Mouse (Mus musculus): Measurements from ENCODE around the gene Kif3c. TPM values are rescaled to one million over a fixed set of nuclear protein-coding genes. Genes with fewer than 3 reads are reported as not detected.
"Not testable (repeated sequence)": the region's sequence is repeated elsewhere in the genome, so short reads cannot be mapped to it uniquely, and the experiment has no call there.

Kif3c gene
- total RNA-seq, 1 experiment = 8.8 TPM

GRCm38 (mm10) chr12:3391276-3391675 lies 26.3 kb downstream of the Kif3c start:
- Histone ChIP-seq H3K9me3 (ENCODE audit: control insufficient read depth, insufficient read depth, low read depth, low read length) (no peaks in the 10 kb centered on the region), H3K4me3 (ENCODE audit: insufficient read depth in 1 of 2, low read depth in 1 of 2, low read length in 2 of 2, poor library complexity in 1 of 2, severe bottlenecking in 1 of 2) (no peak overlapping the region), H3K9ac (ENCODE audit: insufficient read depth, low read depth, low read length, poor library complexity, severe bottlenecking) (no peak overlapping the region), H3K4me1 (ENCODE audit: control insufficient read depth in 2 of 2, insufficient read depth in 2 of 2, low read length in 2 of 2, poor library complexity in 1 of 2) (peaks cover 0 to 11% of the 10 kb centered on the region in 2 experiments; a peak in 1 of 4 replicates), H3K36me3 (ENCODE audit: control insufficient read depth, insufficient read depth, low read length, poor library complexity, severe bottlenecking) (peaks cover 2% of the 10 kb centered on the region; the same call in 1 of the 2 replicates), H3K27ac (ENCODE audit: insufficient read depth, low read depth, low read length, poor library complexity, severe bottlenecking) (no peak overlapping the region)
- no peak for TF ChIP-seq ZNF384 (IDR thresholded peaks at IDR 0.05; ENCODE audit: low read depth, low read length)
- no peak for TF ChIP-seq HCFC1 (IDR thresholded peaks at IDR 0.05; ENCODE audit: borderline replicate concordance, insufficient read depth, low read length)
- no peak for DNase-seq (ENCODE audit: low read depth, low spot score)
- in situ Hi-C loops (cut with MboI; ENCODE audit: low sequenced_read_pairs in 2 of 2, unreplicated experiment in 2 of 2) = no loop called here

- TF ChIP-seq ZC3H11A (IDR thresholded peaks at IDR 0.05; ENCODE audit: borderline replicate concordance, low read depth, low read length) (no peak), CHD2 (IDR thresholded peaks at IDR 0.05; ENCODE audit: low read depth, low read length) (no peak), ZNF384 (IDR thresholded peaks at IDR 0.05; ENCODE audit: low read depth, low read length) (no peak), HCFC1 (IDR thresholded peaks at IDR 0.05; ENCODE audit: borderline replicate concordance, insufficient read depth, low read length) (no peak), MAFK (IDR thresholded peaks at IDR 0.05; ENCODE audit: insufficient read depth, low read depth, low read length) (no peak)
- H3K4me3 ChIP-seq (ENCODE audit: insufficient read depth in 1 of 2, low read depth in 1 of 2, low read length in 2 of 2, poor library complexity in 1 of 2, severe bottlenecking in 1 of 2) = no peak overlapping the region
- H3K36me3 ChIP-seq (ENCODE audit: control insufficient read depth, insufficient read depth, low read length, poor library complexity, severe bottlenecking) = peaks cover 2% of the 10 kb centered on the region; the same call in 1 of the 2 replicates
- peaks cover 0 to 11% of the 10 kb centered on the region in 2 experiments; a peak in 1 of 4 replicates for H3K4me1 ChIP-seq (ENCODE audit: control insufficient read depth in 2 of 2, insufficient read depth in 2 of 2, low read length in 2 of 2, poor library complexity in 1 of 2)
- H3K9me3 ChIP-seq (ENCODE audit: control insufficient read depth, insufficient read depth, low read depth, low read length) = no peaks in the 10 kb centered on the region
- in situ Hi-C loops (cut with MboI; ENCODE audit: low sequenced_read_pairs in 2 of 2, unreplicated experiment in 2 of 2) = no loop called here
- DNase-seq (ENCODE audit: low read depth, low spot score) = no peak
- no peak overlapping the region; the same call in 1 of the 2 replicates for H3K27ac ChIP-seq (ENCODE audit: insufficient read depth, low read depth, low read length, poor library complexity, severe bottlenecking)
- H3K9ac ChIP-seq (ENCODE audit: insufficient read depth, low read depth, low read length, poor library complexity, severe bottlenecking) = no peak overlapping the region
Measured at GRCm38 (mm10) chr12:3393140-3393539, 28.2 kb downstream of the Kif3c start.

DNA sequence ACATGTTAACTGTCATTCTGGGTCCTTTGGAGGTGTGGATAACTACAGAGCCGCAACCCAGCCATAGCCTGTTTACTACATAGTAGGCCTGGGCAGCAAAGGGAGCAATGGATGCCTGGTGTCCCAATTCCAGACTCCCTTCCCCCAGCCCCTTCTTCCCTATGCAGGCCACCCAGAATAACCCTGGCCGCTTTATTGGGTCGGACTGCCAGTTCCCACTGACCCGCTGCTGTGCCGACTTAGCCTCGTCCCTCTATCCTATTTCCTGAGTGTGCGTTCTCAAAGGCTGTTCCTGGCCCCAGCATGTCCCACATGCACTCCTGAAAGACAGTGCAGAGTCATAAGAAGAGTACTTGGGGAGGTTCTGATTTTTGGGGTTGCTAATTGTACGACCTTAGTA lies 32.0 kb downstream of the Kif3c start:
- Histone ChIP-seq H3K4me1 (ENCODE audit: control insufficient read depth in 2 of 2, insufficient read depth in 2 of 2, low read length in 2 of 2, poor library complexity in 1 of 2) (0 out of 4 replicates have a peak, but pooled peaks cover 0 to 4% of the 10 kb centered on the region in 2 experiments), H3K27ac (ENCODE audit: insufficient read depth, low read depth, low read length, poor library complexity, severe bottlenecking) (no peak overlapping the region), H3K4me3 (ENCODE audit: insufficient read depth in 1 of 2, low read depth in 1 of 2, low read length in 2 of 2, poor library complexity in 1 of 2, severe bottlenecking in 1 of 2) (no peak overlapping the region), H3K9ac (ENCODE audit: insufficient read depth, low read depth, low read length, poor library complexity, severe bottlenecking) (no peak overlapping the region), H3K9me3 (ENCODE audit: control insufficient read depth, insufficient read depth, low read depth, low read length) (no peaks in the 10 kb centered on the region), H3K36me3 (ENCODE audit: control insufficient read depth, insufficient read depth, low read length, poor library complexity, severe bottlenecking) (no peaks in the 10 kb centered on the region)
- TF ChIP-seq MAFK (IDR thresholded peaks at IDR 0.05; ENCODE audit: insufficient read depth, low read depth, low read length) (no peak), HCFC1 (IDR thresholded peaks at IDR 0.05; ENCODE audit: borderline replicate concordance, insufficient read depth, low read length) (no peak)
- no peak for DNase-seq (ENCODE audit: low read depth, low spot score)
- in situ Hi-C loops (cut with MboI; ENCODE audit: low sequenced_read_pairs in 2 of 2, unreplicated experiment in 2 of 2) = no loop called here

- H3K4me1 ChIP-seq (ENCODE audit: control insufficient read depth in 2 of 2, insufficient read depth in 2 of 2, low read length in 2 of 2, poor library complexity in 1 of 2); H3K4me3 ChIP-seq (ENCODE audit: insufficient read depth in 1 of 2, low read depth in 1 of 2, low read length in 2 of 2, poor library complexity in 1 of 2, severe bottlenecking in 1 of 2); H3K9me3 ChIP-seq (ENCODE audit: control insufficient read depth, insufficient read depth, low read depth, low read length); DNase-seq (ENCODE audit: low read depth, low spot score); H3K27ac ChIP-seq (ENCODE audit: insufficient read depth, low read depth, low read length, poor library complexity, severe bottlenecking); H3K9ac ChIP-seq (ENCODE audit: insufficient read depth, low read depth, low read length, poor library complexity, severe bottlenecking); in situ Hi-C loops (cut with MboI; ENCODE audit: low sequenced_read_pairs in 2 of 2, unreplicated experiment in 2 of 2): not testable (repeated sequence)
- peaks cover 30% of the 10 kb centered on the region for H3K36me3 ChIP-seq (ENCODE audit: control insufficient read depth, insufficient read depth, low read length, poor library complexity, severe bottlenecking)
Measured at GRCm38 (mm10) chr12:3405662-3406061, 40.7 kb downstream of the Kif3c start.

DNA sequence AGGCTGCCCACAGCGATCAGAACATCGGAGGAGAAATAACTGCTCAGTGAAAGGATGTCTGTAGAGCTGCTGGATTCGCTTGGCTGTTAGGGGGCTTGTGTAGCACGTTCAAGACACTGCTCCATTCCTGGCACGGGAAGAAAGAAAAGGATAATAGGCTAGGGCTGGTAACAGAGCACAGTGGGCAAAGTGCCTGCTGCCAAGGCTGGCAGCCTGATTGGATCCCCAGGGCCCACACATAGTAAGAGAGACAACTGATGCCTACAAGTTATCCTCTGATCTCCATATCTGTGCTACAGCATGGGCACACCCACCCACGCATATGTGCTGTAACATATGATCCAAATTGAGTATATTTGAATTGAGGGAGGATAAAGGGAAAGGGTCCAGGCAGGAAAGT lies 41.7 kb downstream of the Kif3c start:
- Histone ChIP-seq H3K4me1 (ENCODE audit: control insufficient read depth in 2 of 2, insufficient read depth in 2 of 2, low read length in 2 of 2, poor library complexity in 1 of 2) (no peaks in the 10 kb centered on the region; a peak in 1 of 4 replicates), H3K36me3 (ENCODE audit: control insufficient read depth, insufficient read depth, low read length, poor library complexity, severe bottlenecking) (peaks cover 33% of the 10 kb centered on the region), H3K4me3 (ENCODE audit: insufficient read depth in 1 of 2, low read depth in 1 of 2, low read length in 2 of 2, poor library complexity in 1 of 2, severe bottlenecking in 1 of 2) (no peak overlapping the region), H3K9ac (ENCODE audit: insufficient read depth, low read depth, low read length, poor library complexity, severe bottlenecking) (no peak overlapping the region), H3K9me3 (ENCODE audit: control insufficient read depth, insufficient read depth, low read depth, low read length) (no peaks in the 10 kb centered on the region), H3K27ac (ENCODE audit: insufficient read depth, low read depth, low read length, poor library complexity, severe bottlenecking) (no peak overlapping the region)
- DNase-seq (ENCODE audit: low read depth, low spot score) = no peak
- TF ChIP-seq MAFK (IDR thresholded peaks at IDR 0.05; ENCODE audit: insufficient read depth, low read depth, low read length) (no peak), CHD2 (IDR thresholded peaks at IDR 0.05; ENCODE audit: low read depth, low read length) (no peak), ZNF384 (IDR thresholded peaks at IDR 0.05; ENCODE audit: low read depth, low read length) (no peak), ZC3H11A (IDR thresholded peaks at IDR 0.05; ENCODE audit: borderline replicate concordance, low read depth, low read length) (no peak), HCFC1 (IDR thresholded peaks at IDR 0.05; ENCODE audit: borderline replicate concordance, insufficient read depth, low read length) (no peak)
- in situ Hi-C loops (cut with MboI; ENCODE audit: low sequenced_read_pairs in 2 of 2, unreplicated experiment in 2 of 2) = no loop called here

All from ES-E14 (cell line).